Mouse (Mus musculus): ENCODE data around the gene Olfr12.

GRCm38 (mm10) chr1:92671326-92671725 lies 53.7 kb downstream of the Olfr12 start:
- TF ChIP-seq CTCF (conservative IDR thresholded peaks at IDR 0.05; ENCODE audit: low read length): no peak
- TF ChIP-seq NANOG (IDR thresholded peaks at IDR 0.05; ENCODE audit: borderline replicate concordance, low read length): no peak
- no peak for TF ChIP-seq POU5F1 (IDR thresholded peaks at IDR 0.05; ENCODE audit: borderline replicate concordance, low read length)

Data from E14TG2a.4 (cell line).